ENCODE assay signal across 16 mouse cellular contexts in the genomic region with DNA sequence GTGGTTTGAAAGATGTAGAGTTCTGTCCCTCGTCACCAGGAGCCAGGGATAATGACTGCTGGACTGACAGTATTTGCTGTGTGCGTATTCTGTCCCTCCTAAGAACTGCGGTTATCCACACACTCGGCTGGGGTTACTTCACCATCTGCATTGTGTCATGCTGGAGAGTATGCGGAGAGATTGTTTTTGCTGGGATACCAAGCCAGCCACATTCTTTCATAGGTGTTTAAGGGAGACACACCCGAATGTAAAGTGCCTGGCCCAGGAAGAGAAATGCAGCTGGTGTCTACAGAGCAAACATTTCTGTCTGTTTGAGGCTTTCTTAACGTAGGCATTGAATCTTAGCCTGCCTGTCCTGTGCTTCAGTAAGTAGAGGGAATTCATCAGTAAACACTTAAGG. TPM values are rescaled to one million over a fixed set of nuclear protein-coding genes. Genes with fewer than 3 reads are reported as not detected.
DNase-seq lines count a peak whose midpoint lies in the region; ATAC-seq lines count a peak whose summit lies in the region.
"Had no signal": no experiment of that assay in that cellular context is flagged by ENCODE, and none has a peak within 500 bp of the region (broad histone marks: within the 10 kb centered on the region; RNA-seq: fewer than 3 reads in every experiment).

No protein-coding gene starts in this region.

- no peak overlapping the region for H3K4me3 ChIP-seq in heart, embryonic 16.5 days (ENCODE audit: low read length)
- no peak overlapping the region for H3K4me3 ChIP-seq in forebrain, embryonic 10.5 days
- H3K4me3 ChIP-seq in midbrain, embryonic 16.5 days (ENCODE audit: low read depth, low read length): no peak overlapping the region
- H3K4me3 ChIP-seq: forebrain, embryonic 12.5 days; heart, adult 2 months; left cerebral cortex, adult 2 months; limb, embryonic 12.5 days; liver, embryonic 15.5 days; megakaryocyte, embryonic 14.5 days; neural tube, embryonic 13.5 days had no signal

- no peak overlapping the region for H3K9ac ChIP-seq in heart, embryonic 16.5 days (ENCODE audit: low read length)
- no peak overlapping the region for H3K9ac ChIP-seq in midbrain, embryonic 16.5 days (ENCODE audit: low read depth, low read length)
- H3K9ac ChIP-seq: forebrain, embryonic 12.5 days; limb, embryonic 12.5 days; liver, embryonic 15.5 days; neural tube, embryonic 13.5 days had no signal

- WGBS in heart, embryonic 16.5 days: 41% methylated on average over 7 of the region's 7 CpGs
- WGBS in forebrain, embryonic 10.5 days: 87% methylated on average over 7 of the region's 7 CpGs
- 79% methylated on average over 7 of the region's 7 CpGs for WGBS in midbrain, embryonic 16.5 days

- no peak overlapping the region for H3K4me2 ChIP-seq in heart, embryonic 16.5 days (ENCODE audit: low read depth, low read length)
- no peak overlapping the region for H3K4me2 ChIP-seq in midbrain, embryonic 16.5 days (ENCODE audit: low read length)
- H3K4me2 ChIP-seq: forebrain, embryonic 12.5 days; limb, embryonic 12.5 days; liver, embryonic 15.5 days; neural tube, embryonic 13.5 days had no signal

- 0 out of 2 replicates have a peak overlapping the region, but pooled peaks have one; percentile 9 for H3K27ac ChIP-seq in heart, embryonic 16.5 days (ENCODE audit: low read length)
- H3K27ac ChIP-seq in forebrain, embryonic 10.5 days: no peak overlapping the region
- no peak overlapping the region for H3K27ac ChIP-seq in midbrain, embryonic 16.5 days (ENCODE audit: low read length)
- H3K27ac ChIP-seq: forebrain, embryonic 12.5 days; heart, adult 2 months; left cerebral cortex, adult 2 months; limb, embryonic 12.5 days; liver, embryonic 15.5 days; neural tube, embryonic 13.5 days had no signal

- H3K4me1 ChIP-seq in heart, embryonic 16.5 days (ENCODE audit: control insufficient read depth, insufficient read depth, low read length): peaks cover 46% of the 10 kb centered on the region
- peaks cover 60% of the 10 kb centered on the region for H3K4me1 ChIP-seq in forebrain, embryonic 10.5 days
- H3K4me1 ChIP-seq in midbrain, embryonic 16.5 days (ENCODE audit: control insufficient read depth, insufficient read depth, low read length): no peaks in the 10 kb centered on the region
- H3K4me1 ChIP-seq: megakaryocyte, embryonic 14.5 days had no signal

- no peaks in the 10 kb centered on the region for H3K9me3 ChIP-seq in heart, embryonic 16.5 days (replicated peaks; ENCODE audit: control insufficient read depth, low read length)
- H3K9me3 ChIP-seq in forebrain, embryonic 10.5 days: no peaks in the 10 kb centered on the region
- H3K9me3 ChIP-seq in midbrain, embryonic 16.5 days (replicated peaks; ENCODE audit: control insufficient read depth, low read length, poor library complexity, severe bottlenecking): no peaks in the 10 kb centered on the region
- H3K9me3 ChIP-seq: forebrain, embryonic 12.5 days; limb, embryonic 12.5 days; liver, embryonic 15.5 days; megakaryocyte, embryonic 14.5 days; neural tube, embryonic 13.5 days had no signal

- no peak for ATAC-seq in heart, embryonic 16.5 days (replicated peaks; ENCODE audit: extremely low read depth, insufficient read depth, low FRiP score)
- no peak for ATAC-seq in midbrain, embryonic 16.5 days

- no peaks in the 10 kb centered on the region for H3K36me3 ChIP-seq in heart, embryonic 16.5 days (ENCODE audit: control insufficient read depth, insufficient read depth)
- H3K36me3 ChIP-seq in forebrain, embryonic 10.5 days (replicated peaks): no peaks in the 10 kb centered on the region; the same call in 1 of the 2 replicates
- H3K36me3 ChIP-seq in midbrain, embryonic 16.5 days (ENCODE audit: control insufficient read depth, insufficient read depth, low read length): no peaks in the 10 kb centered on the region
- H3K36me3 ChIP-seq: forebrain, embryonic 12.5 days; liver, embryonic 15.5 days; neural tube, embryonic 13.5 days had no signal

- H3K27me3 ChIP-seq in heart, embryonic 16.5 days (ENCODE audit: control insufficient read depth, insufficient read depth, low read length): no peaks in the 10 kb centered on the region
- H3K27me3 ChIP-seq in forebrain, embryonic 10.5 days (ENCODE audit: poor library complexity, severe bottlenecking): peaks cover 99% of the 10 kb centered on the region
- no peaks in the 10 kb centered on the region for H3K27me3 ChIP-seq in midbrain, embryonic 16.5 days (ENCODE audit: control insufficient read depth, insufficient read depth, low read depth, low read length)
- H3K27me3 ChIP-seq: limb, embryonic 12.5 days; liver, embryonic 15.5 days; neural tube, embryonic 13.5 days had no signal

- no peak for DNase-seq in heart, postnatal 4 days
- DNase-seq in ES-CJ7 (ENCODE audit: low read depth, low spot score): peak; percentile 27
- DNase-seq in fat pad, adult 2 months (ENCODE audit: extremely low read depth, low read depth, low spot score): peak; percentile 23
- DNase-seq in lung, postnatal 14 days: peak; percentile 19
- DNase-seq in spleen, postnatal 10 days (ENCODE audit: low spot score in 2 of 2): no peak
- DNase-seq in forebrain, embryonic 10.5 days (ENCODE audit: extremely low spot score, low spot score): no peak
- DNase-seq: cerebellum, postnatal 25 days; heart, adult 2 months had no signal

RNA-seq across cellular contexts. Expression of a gene that starts 56.4 kb away (rescaled TPM):
- 8.0 and 9.6 TPM in 2 replicates for polyA plus RNA-seq in heart, embryonic 16.5 days (2015; fragmentation: Nextera tagmentation; extraction: Ambion mirVana)
- total RNA-seq in heart, postnatal 4 days (2021): 10 to 100 TPM; 31.0 to 33.3 TPM
- polyA plus RNA-seq in forebrain, embryonic 10.5 days (2016; fragmentation: Nextera tagmentation; extraction: Ambion mirVana): 4.9 and 5.6 TPM in 2 replicates
- polyA plus RNA-seq in midbrain, embryonic 16.5 days (2015; fragmentation: Nextera tagmentation; extraction: Ambion mirVana): 1.0 and 1.2 TPM in 2 replicates

Comparison
In these comparisons a context has a peak if more than half of its experiments do, and no peak if none do; other contexts are left out.
1. DNase-seq: peak in ES-CJ7 (single experiment), fat pad, adult 2 months (single experiment) and lung, postnatal 14 days (single experiment); none in heart, postnatal 4 days (single experiment), spleen, postnatal 10 days (0 of 2) and forebrain, embryonic 10.5 days (single experiment).